Mouse (Mus musculus): ENCODE measurements at regions not wholly inside any gene's neighbourhood (a gene's known extent, or its start where the extent isn't known, plus 50 kb on each side); places are given as distances from the start of the nearest gene placed in this dataset.
"Not testable (repeated sequence)": the region's sequence is repeated elsewhere in the genome, so short reads cannot be mapped to it uniquely, and the experiment has no call there.

GRCm38 (mm10) chr10:45859137-45859536 lies 281.5 kb downstream of the Hace1 start:
- DNase-seq: no peak

GRCm38 (mm10) chr10:45859909-45860308 lies 282.3 kb downstream of the Hace1 start:
- DNase-seq: no peak

DNA sequence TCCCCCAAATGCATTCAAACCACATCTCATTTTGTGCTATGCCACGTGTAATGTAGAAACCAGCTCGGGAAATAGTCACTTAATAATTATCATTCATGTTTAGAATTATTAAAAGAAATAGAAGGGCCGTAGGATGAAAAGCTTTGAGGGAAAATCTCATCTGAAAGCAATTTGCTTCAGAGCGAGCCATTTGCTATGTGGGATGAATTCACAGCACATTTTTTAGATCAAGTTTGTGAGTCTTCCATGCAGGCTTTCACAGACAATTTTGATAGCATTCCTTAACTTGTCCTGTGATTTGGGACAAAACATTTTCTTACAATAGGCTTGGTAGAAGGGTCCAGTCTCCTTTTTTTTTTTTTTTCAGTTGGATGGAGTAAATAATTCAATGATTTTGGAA lies 283.1 kb downstream of the Hace1 start:
- no peak for DNase-seq

GRCm38 (mm10) chr10:45865793-45866192 lies 288.2 kb downstream of the Hace1 start:
- DNase-seq: peak; percentile 13 to 35

- peak in 1 of 2 experiments; percentile 7 for DNase-seq
These were observed 289.2 kb downstream of the Hace1 start for GRCm38 (mm10) chr10:45866860-45867259.

DNA sequence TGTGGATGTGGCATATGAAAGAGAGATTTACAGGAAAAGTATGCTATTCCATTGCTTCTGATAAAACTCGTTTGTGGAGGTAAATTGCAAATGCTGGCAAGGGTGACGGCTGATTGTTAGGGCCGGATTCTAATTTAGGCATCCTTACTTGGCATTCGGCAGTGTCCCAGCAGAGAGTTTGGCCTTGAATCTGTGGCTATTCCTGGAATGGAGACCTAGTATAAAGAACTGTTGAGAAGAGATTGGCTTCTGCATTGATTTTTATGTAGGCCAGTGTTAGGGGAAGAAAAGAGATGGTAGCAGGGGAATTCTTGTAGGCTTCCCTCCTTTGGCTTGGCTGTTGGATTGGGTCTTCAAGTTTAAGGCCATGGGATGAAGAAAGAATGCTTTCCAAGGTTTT lies 293.4 kb downstream of the Hace1 start:
- DNase-seq: no peak

GRCm38 (mm10) chr10:45872007-45872890 lies 294.6 kb downstream of the Hace1 start:
- peak in 1 of 2 experiments; percentile 23 for DNase-seq

DNA sequence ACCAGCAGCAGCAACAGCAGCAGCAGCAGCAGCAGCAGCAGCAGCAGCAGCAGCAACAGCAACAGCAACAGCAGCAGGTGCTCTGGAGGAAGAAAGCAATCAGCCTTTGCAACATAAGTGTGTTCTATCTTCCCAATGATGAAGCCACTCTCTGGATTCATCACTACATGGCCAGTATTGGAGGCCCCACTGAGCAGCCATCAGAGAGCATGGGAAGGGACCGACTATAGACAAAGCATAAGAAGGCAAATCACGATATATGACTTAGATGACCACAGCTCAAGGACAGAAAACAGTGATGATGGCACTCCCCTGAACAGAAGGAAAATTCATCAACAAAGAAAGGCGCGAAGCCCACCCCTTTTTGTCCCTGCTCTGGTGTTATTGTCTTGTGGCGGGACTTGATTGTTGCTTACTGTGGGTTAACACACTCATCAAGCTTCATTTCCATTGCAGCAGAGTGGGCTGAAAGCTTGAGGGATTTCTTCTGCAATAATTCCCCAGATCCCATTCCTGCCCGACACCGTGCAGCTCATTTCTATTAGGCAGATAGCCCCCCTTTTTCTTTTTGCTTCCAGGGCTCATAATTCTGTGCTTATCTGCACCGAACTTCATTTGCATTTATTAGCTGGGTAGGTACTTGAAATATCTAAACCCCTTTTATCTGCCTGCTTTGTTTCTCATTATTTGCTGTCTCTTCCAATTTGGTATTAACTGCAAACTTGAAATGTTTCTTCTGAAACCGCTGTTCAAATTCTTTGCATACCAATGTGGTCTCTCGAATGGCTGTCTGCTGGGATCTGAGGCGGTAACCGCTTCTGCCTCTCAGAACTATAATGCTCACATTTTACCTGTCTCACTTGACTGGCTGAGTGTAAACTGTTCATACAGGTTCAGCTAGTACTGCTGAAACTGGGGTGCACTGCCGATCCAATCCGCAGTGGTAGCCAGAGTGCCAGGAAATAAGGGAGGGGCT lies 296.5 kb downstream of the Hace1 start:
- peak in 1 of 2 experiments; percentile 41 for DNase-seq

GRCm38 (mm10) chr10:45875287-45875686 lies 297.7 kb downstream of the Hace1 start:
- DNase-seq: not testable (repeated sequence)

- no peak for DNase-seq
These were observed 306.1 kb downstream of the Hace1 start for GRCm38 (mm10) chr10:45883745-45884144.

- no peak for DNase-seq
These were observed 309.0 kb downstream of the Hace1 start for GRCm38 (mm10) chr10:45886636-45887035.

DNA sequence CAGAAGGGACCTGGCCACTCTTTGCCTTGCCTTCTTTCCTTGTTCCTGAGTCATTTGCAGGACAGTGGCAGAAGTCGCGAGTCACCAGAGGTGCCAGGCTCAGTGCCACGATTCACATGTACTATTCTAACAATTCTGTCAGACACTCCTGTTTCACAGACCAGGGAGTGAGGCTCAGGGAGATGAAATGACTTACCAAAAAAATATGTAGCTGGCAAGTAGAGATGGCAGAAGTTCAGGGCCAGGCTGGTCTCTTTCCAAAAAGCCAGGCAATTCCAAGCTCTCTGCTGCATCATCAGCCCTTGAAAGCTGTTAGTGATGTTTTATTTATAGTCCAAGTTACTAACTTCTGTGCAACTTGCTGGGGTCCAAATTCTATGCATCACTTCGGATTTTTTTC lies 311.2 kb downstream of the Hace1 start:
- DNase-seq: peak in 1 of 2 experiments; percentile 7

DNA sequence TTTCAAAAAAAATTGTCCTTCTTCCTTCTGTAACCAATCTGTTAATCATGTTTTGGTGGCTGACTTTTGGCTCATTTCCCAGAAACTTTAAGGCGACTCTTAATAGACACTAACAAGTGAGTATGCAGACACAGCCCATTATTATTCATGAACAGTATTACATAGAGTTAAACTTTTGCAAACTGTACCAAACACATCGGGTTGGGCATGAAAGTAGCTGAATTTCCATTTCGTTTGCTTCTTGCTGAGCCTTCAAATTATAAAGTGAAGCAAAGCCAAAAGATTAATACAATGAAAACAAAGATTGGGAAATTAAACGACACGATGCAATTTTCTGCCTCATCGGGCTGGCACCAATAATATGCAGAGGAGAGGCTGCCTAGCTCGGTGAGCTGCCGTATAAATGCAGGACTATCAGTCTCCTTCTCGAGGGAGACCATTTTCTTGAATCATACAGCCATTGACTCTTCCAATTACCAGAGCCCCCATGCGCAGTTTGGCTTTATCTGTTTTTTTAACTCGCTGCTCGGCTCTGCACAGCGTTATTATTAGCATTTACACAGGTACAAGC lies 311.8 kb downstream of the Hace1 start:
- peak; percentile 13 to 31 for DNase-seq

GRCm38 (mm10) chr10:45890088-45890626 lies 312.5 kb downstream of the Hace1 start:
- DNase-seq: no peak

DNA sequence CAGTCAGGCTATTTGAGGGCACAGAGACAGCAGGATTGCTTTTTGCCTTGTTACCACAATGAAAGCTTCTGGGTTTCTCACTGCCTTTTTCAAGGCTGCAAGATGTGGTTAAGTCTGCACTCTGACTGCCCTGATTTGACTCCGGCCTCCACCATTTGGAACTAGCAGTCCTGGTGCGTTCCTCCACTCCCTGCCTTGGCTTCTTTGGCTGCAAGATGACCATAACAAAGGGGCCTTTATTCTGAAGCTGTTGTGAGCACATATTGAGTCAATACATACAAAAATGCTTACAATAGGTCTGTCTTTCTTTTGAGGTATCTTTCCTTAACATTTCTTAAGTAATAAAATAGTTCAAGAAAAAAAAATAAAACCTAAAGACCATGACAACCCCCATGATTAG lies 314.8 kb downstream of the Hace1 start:
- DNase-seq: no peak

GRCm38 (mm10) chr10:45893894-45894831 lies 316.5 kb downstream of the Hace1 start:
- DNase-seq: no peak

- DNase-seq: no peak
These were observed 339.3 kb downstream of the Hace1 start for GRCm38 (mm10) chr10:45916928-45917327.

DNA sequence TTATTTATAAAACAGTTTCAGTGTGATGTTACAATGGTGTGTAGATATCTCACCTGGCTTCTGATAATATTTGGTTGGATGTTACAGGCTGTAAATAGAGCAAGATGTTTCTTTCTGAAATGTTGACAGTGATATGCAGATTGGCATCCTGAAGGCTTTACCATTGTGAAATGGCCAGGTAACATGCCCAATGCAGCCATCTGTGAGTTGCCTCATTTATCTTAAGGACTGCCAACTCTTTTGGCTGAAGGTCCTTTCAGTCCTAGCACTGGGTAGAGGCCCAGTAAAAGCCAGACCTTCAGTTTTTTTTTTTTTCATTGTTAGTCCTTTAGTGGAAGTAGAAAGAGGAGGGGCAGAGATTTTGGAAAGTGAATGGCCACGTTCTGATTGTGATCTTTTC lies 348.1 kb downstream of the Hace1 start:
- no peak for DNase-seq

DNA sequence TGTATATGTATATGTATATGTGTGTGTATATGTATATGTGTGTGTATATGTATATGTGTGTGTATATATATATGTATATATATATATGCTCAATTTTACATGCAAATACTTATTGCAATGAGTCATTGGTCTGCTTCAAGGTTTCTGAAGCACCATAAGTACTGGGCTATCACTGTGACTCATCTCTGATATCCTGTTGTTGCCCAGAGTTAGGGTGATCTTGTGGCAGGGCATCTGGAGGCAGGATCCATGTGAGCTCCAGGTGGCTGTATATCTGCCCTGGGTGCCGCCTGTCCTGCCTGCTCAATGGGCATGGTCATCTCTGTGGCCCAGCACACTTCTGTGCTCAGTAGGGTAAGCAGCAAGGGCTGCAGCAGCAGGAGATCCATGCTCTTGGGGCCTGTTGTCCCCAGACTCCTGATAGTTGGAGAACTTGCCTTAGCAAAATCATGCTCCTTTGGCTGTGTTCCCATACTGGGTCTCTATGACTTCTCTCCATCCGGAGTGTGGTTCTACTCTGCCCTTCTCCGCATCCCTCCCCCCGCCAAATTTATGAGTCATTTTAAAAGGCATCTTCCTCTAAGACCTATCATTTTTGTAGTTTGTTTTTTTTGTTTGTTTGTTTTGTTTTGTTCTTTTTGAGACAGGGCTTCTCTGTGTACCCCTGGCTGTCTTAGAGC lies 356.1 kb downstream of the Hace1 start:
- DNase-seq: no peak

GRCm38 (mm10) chr10:45957686-45958085 lies 380.1 kb downstream of the Hace1 start:
- DNase-seq: no peak

- peak; percentile 6 to 23 for DNase-seq
These were observed 394.6 kb downstream of the Hace1 start for GRCm38 (mm10) chr10:45972240-45972639.

Data from kidney, postnatal 4 days (tissue).